Mouse (Mus musculus) layer of hippocampus, adult 9-11 months (tissue): Measurements from ENCODE around the gene Sox13.
"Not testable (repeated sequence)": the region's sequence is repeated elsewhere in the genome, so short reads cannot be mapped to it uniquely, and the experiment has no call there.

ENCODE experiments used
- DNase-seq: peaks from one replicate; pipeline ENCODE4 v3.0.0; 2022

Gene Sox13

GRCm38 (mm10) chr1:133366951-133367605 is 57.1 kb downstream of the Sox13 start:
- no peak for DNase-seq

DNA sequence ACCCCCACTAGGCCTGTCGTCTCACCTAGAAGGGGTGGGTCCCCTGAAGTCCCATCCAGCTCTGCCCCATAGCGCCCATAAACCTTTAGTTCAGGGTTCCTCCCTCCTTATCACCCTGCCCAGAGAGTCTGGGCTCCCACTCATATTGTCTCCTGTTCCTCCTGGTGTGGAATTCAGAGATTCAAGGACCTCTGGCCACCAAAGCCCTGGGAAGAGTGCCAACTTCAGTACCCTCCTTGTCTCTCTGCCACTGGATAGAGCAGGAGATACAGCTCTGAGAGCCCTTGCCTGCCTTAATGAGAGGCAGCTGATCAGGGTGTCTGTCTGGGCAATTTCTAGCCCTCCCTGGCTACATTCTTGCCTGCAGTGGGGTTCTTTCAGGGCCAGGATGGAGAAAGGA is 59.3 kb downstream of the Sox13 start:
- DNase-seq: no peak

DNA sequence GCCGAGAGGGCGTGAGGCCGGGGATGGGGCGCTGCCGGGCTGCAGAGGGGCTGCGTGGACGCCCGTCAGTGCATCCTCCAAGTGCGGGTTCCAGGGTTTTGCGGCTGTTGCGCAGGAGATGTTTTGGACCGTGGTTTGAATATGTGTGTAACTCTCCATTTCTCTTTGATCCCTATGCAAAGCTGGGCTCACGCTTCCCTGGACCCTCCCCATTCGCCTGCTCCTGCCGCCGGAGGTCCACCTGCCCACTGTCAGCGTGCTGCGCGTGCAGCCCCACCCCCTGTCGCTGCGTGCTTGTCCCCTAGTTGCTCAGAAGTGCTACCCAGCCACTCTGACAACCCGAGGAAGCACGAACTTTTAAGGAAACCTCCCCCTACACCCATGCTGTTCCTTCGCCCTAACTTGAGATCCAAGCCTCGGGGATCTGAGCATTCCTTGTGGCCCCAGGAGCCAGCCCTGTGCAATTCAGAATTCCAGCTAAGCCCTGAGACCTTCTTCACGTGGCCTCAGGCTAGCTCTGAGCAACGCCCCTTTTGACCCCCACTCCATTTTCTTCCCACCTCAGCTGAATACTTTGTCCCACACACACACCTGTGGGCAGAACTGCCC is 60.1 kb downstream of the Sox13 start:
- no peak for DNase-seq

- DNase-seq: peak; percentile 56
These were observed 60.7 kb downstream of the Sox13 start, which contains the start of gene Etnk2 for GRCm38 (mm10) chr1:133363276-133364021. Gene Etnk2, plus strand, starts transcription at chr1:133363572.

GRCm38 (mm10) chr1:133362103-133362502 is 62.1 kb downstream of the Sox13 start:
- no peak for DNase-seq

- DNase-seq: no peak
These were observed 63.2 kb downstream of the Sox13 start for GRCm38 (mm10) chr1:133361006-133361405.

DNA sequence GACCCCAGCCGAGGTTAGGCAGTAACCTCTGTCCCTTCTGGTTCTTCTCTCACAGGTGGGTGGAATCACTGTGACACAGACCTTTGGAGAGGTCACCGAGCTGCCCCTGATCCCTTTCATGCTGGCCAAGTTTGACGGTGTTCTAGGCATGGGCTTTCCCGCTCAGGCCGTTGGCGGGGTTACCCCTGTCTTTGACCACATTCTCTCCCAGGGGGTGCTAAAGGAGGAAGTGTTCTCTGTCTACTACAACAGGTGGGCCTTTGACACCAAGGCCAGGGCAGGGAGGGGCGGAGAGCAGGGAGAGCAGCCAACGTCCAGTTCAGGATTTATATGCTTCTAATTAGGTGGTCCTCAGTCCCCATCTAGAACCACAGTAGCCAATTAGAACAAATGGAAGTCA is 67.8 kb downstream of the Sox13 start:
- DNase-seq: no peak

GRCm38 (mm10) chr1:133355912-133356311 is 68.3 kb downstream of the Sox13 start:
- DNase-seq: no peak

DNA sequence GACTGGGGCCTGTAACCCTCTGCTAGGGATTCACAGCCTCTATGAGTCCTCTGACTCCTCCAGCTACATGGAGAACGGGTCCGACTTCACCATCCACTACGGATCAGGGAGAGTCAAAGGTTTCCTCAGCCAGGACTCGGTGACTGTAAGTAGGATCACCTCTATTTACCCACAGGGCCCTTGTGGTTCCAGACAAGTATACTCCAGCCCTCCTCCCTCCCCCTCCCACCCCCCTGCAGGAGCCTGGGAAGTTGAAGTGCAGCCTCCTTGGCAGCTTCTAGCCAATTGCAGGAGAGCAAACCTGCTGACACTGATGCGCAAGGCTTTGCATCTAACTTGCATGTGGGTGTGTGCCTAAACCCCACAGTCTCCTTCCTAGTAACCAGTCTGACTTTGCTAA is 68.7 kb downstream of the Sox13 start:
- DNase-seq: no peak

DNA sequence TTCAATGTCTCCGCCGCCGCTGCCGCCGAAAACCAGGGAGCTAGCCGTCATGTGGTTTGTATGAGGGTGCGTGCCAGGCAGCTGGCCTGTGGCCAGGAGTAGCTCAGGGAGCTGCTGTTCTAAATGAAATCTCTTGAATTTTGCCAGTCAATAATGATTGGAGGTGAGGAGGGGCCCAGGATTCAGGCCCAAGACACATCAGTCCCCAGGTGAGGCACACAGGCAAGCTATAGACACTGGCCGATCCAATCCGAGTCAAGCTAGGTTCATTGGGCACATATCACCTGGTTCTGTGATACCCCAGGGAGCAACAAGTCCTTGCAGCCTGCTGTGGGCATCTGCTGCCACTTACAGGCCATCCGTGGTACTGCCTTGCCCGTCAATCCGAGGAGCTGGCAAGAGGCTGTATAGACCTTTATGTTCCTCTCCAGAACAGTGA is 70.8 kb downstream of the Sox13 start:
- DNase-seq: peak; percentile 69

DNA sequence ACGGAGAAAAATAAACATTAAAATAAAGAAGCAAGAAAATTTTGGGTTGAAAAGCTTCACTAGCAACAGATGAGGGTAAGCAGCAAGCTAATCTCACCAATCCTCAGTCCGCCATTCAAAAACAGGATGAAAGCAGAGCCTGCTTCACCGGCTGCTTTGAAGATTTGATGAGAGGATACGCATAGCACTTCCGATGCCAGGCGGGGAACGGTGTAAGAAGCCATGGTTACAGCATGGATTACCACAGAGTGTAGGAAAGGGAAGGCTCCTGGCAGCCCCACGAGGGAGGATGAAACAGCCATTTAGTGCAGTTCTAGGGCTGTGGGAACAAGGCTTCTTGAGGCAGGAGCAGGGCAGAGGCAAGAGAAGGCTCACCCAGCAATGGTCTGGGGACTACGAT is 72.4 kb downstream of the Sox13 start:
- no peak for DNase-seq

DNA sequence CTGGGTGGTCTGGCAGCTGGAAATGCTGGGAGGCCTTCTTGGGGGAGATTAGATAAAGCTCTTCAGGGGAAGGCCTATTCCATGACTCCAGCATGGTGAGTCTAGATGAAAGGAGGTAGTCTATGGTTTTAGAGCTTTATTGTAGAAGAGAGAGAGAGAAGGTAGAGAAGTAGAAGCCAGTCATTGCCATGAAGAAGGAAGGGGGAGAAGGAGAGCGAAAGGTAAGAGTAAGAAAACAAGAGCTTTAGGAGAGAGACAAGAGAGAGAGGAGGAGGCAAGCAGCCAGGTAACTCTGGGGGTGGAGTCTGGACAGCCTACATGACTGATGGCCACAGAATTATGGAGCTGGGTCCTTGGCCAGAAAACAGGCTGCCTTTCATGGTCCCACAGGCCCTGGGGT is 74.0 kb downstream of the Sox13 start, which contains the start of gene Ren1:
Ren1 (plus strand) TSS at position 301 of the 400 bp plus-strand sequence.
- no peak for DNase-seq

- DNase-seq: no peak
These were observed 76.3 kb downstream of the Sox13 start for GRCm38 (mm10) chr1:133347693-133348520.

GRCm38 (mm10) chr1:133347226-133347625 is 77.0 kb downstream of the Sox13 start:
- no peak for DNase-seq

- DNase-seq: no peak
These were observed 77.6 kb downstream of the Sox13 start for GRCm38 (mm10) chr1:133346531-133346930.

GRCm38 (mm10) chr1:133344357-133344756 is 79.8 kb downstream of the Sox13 start:
- no peak for DNase-seq

GRCm38 (mm10) chr1:133340403-133340802 is 83.8 kb downstream of the Sox13 start:
- DNase-seq: not testable (repeated sequence)

DNA sequence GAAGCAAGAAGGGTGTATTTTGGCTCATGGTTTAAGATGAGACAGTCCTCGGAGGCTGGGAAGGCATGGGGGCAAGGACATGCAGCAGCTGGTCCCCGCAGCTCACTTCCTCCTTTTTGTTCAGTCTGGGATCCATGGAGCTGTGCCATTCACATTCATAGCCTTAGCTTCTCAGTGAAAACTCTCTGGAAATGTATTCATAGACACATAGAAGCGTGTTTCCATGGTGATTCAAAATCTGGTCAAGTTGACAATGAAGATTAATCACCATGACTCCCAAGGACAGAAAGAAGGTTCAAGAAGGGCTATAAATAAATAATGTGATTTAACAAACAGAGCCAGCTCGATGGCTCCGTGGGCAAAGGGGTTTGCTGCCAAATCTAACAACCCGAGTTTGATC is 90.2 kb downstream of the Sox13 start:
- no peak for DNase-seq

- DNase-seq: no peak
These were observed 91.3 kb downstream of the Sox13 start for GRCm38 (mm10) chr1:133332656-133333430.
